Mouse (Mus musculus): ENCODE measurements around the gene Epb41l2.

DNA sequence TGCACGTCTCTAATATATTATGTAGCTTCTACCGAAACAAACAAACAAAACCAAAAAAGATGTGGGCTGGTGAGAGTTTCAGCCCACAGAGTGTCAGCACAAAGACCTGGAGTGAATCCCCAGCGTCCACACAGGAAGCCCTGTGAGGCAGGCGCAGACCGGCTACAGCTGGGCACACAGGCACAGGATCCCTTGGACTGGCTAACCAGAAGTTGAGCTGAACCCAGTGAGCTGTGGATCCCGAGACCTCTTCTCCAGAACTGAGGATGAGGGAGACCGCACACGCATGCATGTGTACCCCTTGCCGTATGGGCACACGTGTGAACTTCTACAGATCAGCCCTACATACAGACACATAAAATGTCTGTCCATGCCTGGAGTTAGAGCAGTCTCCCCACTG is 94.2 kb downstream of the Epb41l2 start:
- TF ChIP-seq POLR2A (IDR thresholded peaks at IDR 0.05; ENCODE audit: extremely low read depth, insufficient read depth, low read length) (no peak), CTCF (IDR thresholded peaks at IDR 0.05; ENCODE audit: low read depth, low read length) (no peak)
